Mouse (Mus musculus) limb, embryonic 11.5 days (tissue): ENCODE results near the gene Wfdc13. TPM values are rescaled to one million over a fixed set of nuclear protein-coding genes. Genes with fewer than 3 reads are reported as not detected.

ENCODE experiments used
- ATAC-seq: fragments of 200-750 bp; cut with Nextera tagmentation; 2 replicates; pipeline ENCODE4 v1.8.0; 2017; ENCODE audit warnings: low read depth; ENCODE audit not compliant: insufficient number of reproducible peaks, low FRiP score, low TSS enrichment
- DNase-seq: peaks from one replicate; pipeline ENCODE4 v3.0.0-alpha.2; 2015; ENCODE audit warnings: low spot score
- H3K27ac ChIP-seq: fragments of 300-500 bp; sonication (generic); replicated peaks from 2 replicates; pipeline ENCODE4 v1.5.1; 2014; ENCODE audit warnings: low read depth, mild to moderate bottlenecking, low read length
- H3K27me3 ChIP-seq: fragments of 300-500 bp; sonication (generic); 2 replicates; pipeline ENCODE4 v1.6.1; 2014; ENCODE audit warnings: mild to moderate bottlenecking, low read length, mixed read lengths; ENCODE audit not compliant: control insufficient read depth, insufficient read depth
- H3K36me3 ChIP-seq: fragments of 300-500 bp; sonication (generic); 2 replicates; pipeline ENCODE4 v1.6.1; 2014; ENCODE audit warnings: mild to moderate bottlenecking, low read length, moderate library complexity, mixed read lengths; ENCODE audit not compliant: control insufficient read depth, insufficient read depth
- H3K4me1 ChIP-seq: fragments of 300-500 bp; sonication (generic); 2 replicates; pipeline ENCODE4 v1.6.1; 2014; ENCODE audit warnings: low read length, mixed read lengths; ENCODE audit not compliant: control insufficient read depth, insufficient read depth
- H3K4me2 ChIP-seq: fragments of 300-500 bp; sonication (generic); 2 replicates; pipeline ENCODE4 v1.6.1; 2014; ENCODE audit warnings: low read depth, mild to moderate bottlenecking, moderate library complexity; ENCODE audit not compliant: severe bottlenecking
- H3K4me3 ChIP-seq: fragments of 300-500 bp; sonication (generic); 2 replicates; pipeline ENCODE4 v1.5.1; 2014; ENCODE audit warnings: low read depth, low read length
- H3K9ac ChIP-seq: fragments of 300-500 bp; sonication (generic); 2 replicates; pipeline ENCODE4 v1.6.1; 2014; ENCODE audit warnings: mild to moderate bottlenecking, low read length
- H3K9me3 ChIP-seq: fragments of 300-500 bp; sonication (generic); 2 replicates; pipeline ENCODE4 v1.6.1; 2016; ENCODE audit warnings: low read length; ENCODE audit not compliant: control insufficient read depth
- WGBS: fragments of 180-500 bp; shearing (Covaris S2); extraction: QIAGEN DNeasy Blood & Tissue Kit; methylation state at CpG from one replicate; pipeline ENCODE4 v1.1.7; 2014; 5-methylcytosine and 5-hydroxymethylcytosine counted together
- polyA plus RNA-seq: library from polyadenylated mRNA; unstranded; fragments of >200 nt; fragmentation: Nextera tagmentation; extraction: Ambion mirVana; gene quantifications from 2 replicates; pipeline ENCODE4 v1.2.1, GENCODE M21; 2014

The Wfdc13 gene
- polyA plus RNA-seq, 1 experiment from 2014 or later, result not detected

- 28% methylated on average over 6 of the region's 6 CpGs for WGBS
These were observed 41.1 kb downstream of the Wfdc13 start for GRCm38 (mm10) chr2:164725895-164726619.

GRCm38 (mm10) chr2:164731719-164732118 is 46.8 kb downstream of the Wfdc13 start:
- no peak overlapping the region for H3K4me3 ChIP-seq
- H3K9me3 ChIP-seq, result no peaks in the 10 kb centered on the region
- no peaks in the 10 kb centered on the region for H3K4me1 ChIP-seq
- no peak overlapping the region for H3K4me2 ChIP-seq
- WGBS, result 63% methylated on average over 5 of the region's 5 CpGs
- DNase-seq (no peak), ATAC-seq (no peak)
- H3K9ac ChIP-seq, result no peak overlapping the region
- H3K27ac ChIP-seq, result no peak overlapping the region
- no peaks in the 10 kb centered on the region for H3K36me3 ChIP-seq
- no peaks in the 10 kb centered on the region for H3K27me3 ChIP-seq

More at GRCm38 (mm10) chr2:164725895-164726619, 41.1 kb downstream of the Wfdc13 start:
- H3K4me1 ChIP-seq, result no peaks in the 10 kb centered on the region
- no peaks in the 10 kb centered on the region for H3K9me3 ChIP-seq
- H3K36me3 ChIP-seq, result no peaks in the 10 kb centered on the region
- ATAC-seq (no peak), DNase-seq (peak; percentile 77)
- H3K4me2 ChIP-seq, result no peak overlapping the region
- H3K4me3 ChIP-seq, result no peak overlapping the region
- no peak overlapping the region for H3K27ac ChIP-seq
- H3K27me3 ChIP-seq, result no peaks in the 10 kb centered on the region
- H3K9ac ChIP-seq, result no peak overlapping the region

DNA sequence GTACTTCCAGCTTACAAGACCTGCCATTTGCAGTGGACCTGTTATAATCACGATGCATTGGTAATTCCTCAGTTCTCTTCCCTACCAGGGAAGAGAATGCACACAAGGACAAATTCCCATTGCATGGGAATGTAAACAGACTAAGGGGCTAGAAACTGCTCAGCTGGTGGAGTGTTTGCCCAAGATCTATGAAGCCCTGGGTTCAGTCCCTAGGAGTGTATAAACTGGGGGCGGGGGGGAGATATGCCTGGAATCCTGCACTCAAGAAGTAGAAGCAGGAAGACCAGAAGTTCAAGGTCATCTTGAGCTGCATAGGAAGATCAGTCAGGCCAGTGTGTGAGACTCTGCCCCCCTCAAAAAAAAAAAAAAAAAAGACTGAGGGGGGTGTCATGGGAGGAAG is 48.4 kb downstream of the Wfdc13 start:
- Histone ChIP-seq H3K27me3 (no peaks in the 10 kb centered on the region), H3K9ac (no peak overlapping the region), H3K27ac (no peak overlapping the region), H3K4me3 (no peak overlapping the region), H3K4me2 (no peak overlapping the region), H3K4me1 (no peaks in the 10 kb centered on the region), H3K9me3 (no peaks in the 10 kb centered on the region), H3K36me3 (no peaks in the 10 kb centered on the region)
- WGBS, result 81% methylated on average over 2 of the region's 2 CpGs
- DNase-seq, result no peak
- no peak for ATAC-seq

DNA sequence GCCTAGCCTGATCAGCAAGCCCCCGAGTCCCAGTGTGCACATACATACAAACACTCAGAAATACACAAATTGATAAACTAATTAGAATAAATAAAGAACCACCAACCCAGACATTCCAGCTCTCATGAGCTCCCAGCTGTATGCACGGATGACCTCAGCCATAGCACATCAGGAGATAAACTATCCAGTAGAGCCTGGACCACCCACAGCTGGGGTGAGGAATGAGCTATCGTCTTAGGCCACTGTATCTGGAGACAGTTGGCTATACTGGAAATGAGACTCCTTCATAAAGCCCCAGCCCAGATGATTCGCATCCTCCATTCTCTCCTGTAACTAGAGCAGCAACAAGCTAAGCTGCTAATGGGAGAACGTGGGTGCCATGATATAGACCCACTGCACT is 49.9 kb downstream of the Wfdc13 start:
- Histone ChIP-seq H3K4me1 (no peaks in the 10 kb centered on the region), H3K9me3 (no peaks in the 10 kb centered on the region), H3K9ac (no peak overlapping the region), H3K4me3 (no peak overlapping the region), H3K27ac (no peak overlapping the region), H3K27me3 (no peaks in the 10 kb centered on the region), H3K4me2 (no peak overlapping the region), H3K36me3 (no peaks in the 10 kb centered on the region)
- WGBS, result 82% methylated on average over 5 of the region's 5 CpGs
- ATAC-seq (no peak), DNase-seq (no peak)

DNA sequence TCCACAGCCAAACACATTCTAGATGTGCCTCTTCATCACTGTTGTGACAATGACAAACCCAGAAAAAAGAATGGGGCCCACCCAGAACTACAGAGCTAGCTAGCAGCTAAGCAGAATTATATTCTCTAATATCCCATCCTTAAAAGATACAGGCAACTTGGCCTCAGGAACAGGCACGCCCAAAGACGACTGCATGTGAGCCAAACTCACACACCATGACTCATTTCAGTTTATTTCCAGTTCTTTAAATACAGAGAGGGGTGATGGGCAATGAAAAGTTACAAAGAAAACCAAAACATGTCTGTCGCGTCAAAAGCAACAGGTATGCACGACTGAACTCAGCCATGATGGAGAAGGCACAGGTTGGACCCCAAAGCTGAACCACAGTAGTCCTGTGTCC is 50.5 kb downstream of the Wfdc13 start:
- ATAC-seq, result no peak
- WGBS, result 87% methylated on average over 5 of the region's 5 CpGs
- Histone ChIP-seq H3K4me2 (no peak overlapping the region), H3K27ac (no peak overlapping the region), H3K4me3 (no peak overlapping the region), H3K9ac (no peak overlapping the region), H3K4me1 (no peaks in the 10 kb centered on the region), H3K36me3 (no peaks in the 10 kb centered on the region), H3K9me3 (no peaks in the 10 kb centered on the region), H3K27me3 (no peaks in the 10 kb centered on the region)
- no peak for DNase-seq

Other genes with a start within 250 kb of the Wfdc13 start
- gene Sdc4, start 241.2 kb upstream of the Wfdc13 start, polyA plus RNA-seq, result 22.6 and 23.6 TPM in 2 replicates
- gene Sys1, start 228.1 kb upstream of the Wfdc13 start, polyA plus RNA-seq, result 52.6 and 53.6 TPM in 2 replicates
- 2.8 and 3.6 TPM in 2 replicates for gene Gm20458, start 224.1 kb upstream of the Wfdc13 start, polyA plus RNA-seq
- gene Trp53tg5, start 211.4 kb upstream of the Wfdc13 start, polyA plus RNA-seq, result not detected in 2 replicates
- gene Dbndd2, start 199.0 kb upstream of the Wfdc13 start, polyA plus RNA-seq, result 0.38 and 1.3 TPM in 2 replicates
- 40.4 and 42.2 TPM in 2 replicates for gene Pigt, start 187.6 kb upstream of the Wfdc13 start, polyA plus RNA-seq
- gene Wfdc2, start 122.7 kb upstream of the Wfdc13 start, polyA plus RNA-seq, result 38.7 and 38.9 TPM in 2 replicates
- gene Spint3, start 111.6 kb upstream of the Wfdc13 start, polyA plus RNA-seq, result not detected in 2 replicates
- not detected in 2 replicates for gene Wfdc6a, start 99.7 kb upstream of the Wfdc13 start, polyA plus RNA-seq
- not detected in 2 replicates for gene Eppin, start 91.5 kb upstream of the Wfdc13 start, polyA plus RNA-seq
- gene Wfdc6b, start 71.6 kb upstream of the Wfdc13 start, polyA plus RNA-seq, result not detected in 2 replicates
- not detected in 2 replicates for gene Wfdc8, start 71.5 kb upstream of the Wfdc13 start, polyA plus RNA-seq
- gene Wfdc16, start 46.3 kb upstream of the Wfdc13 start, polyA plus RNA-seq, result not detected in 2 replicates
- gene Wfdc10, start 29.1 kb upstream of the Wfdc13 start, polyA plus RNA-seq, result not detected in 2 replicates
- not detected in 2 replicates for gene Wfdc9, start 28.5 kb upstream of the Wfdc13 start, polyA plus RNA-seq
- not detected in 2 replicates for gene Wfdc11, start 11.0 kb upstream of the Wfdc13 start, polyA plus RNA-seq
- gene Spint4, start 13.4 kb downstream of the Wfdc13 start, polyA plus RNA-seq, result not detected in 2 replicates
- not detected in 2 replicates for gene Spint5, start 30.2 kb downstream of the Wfdc13 start, polyA plus RNA-seq
- gene Wfdc3, start 60.8 kb downstream of the Wfdc13 start, polyA plus RNA-seq, result 0.55 and 1.0 TPM in 2 replicates
- 87.0 and 96.4 TPM in 2 replicates for gene Dnttip1, start 60.9 kb downstream of the Wfdc13 start, polyA plus RNA-seq
- gene Ube2c, start 84.8 kb downstream of the Wfdc13 start, polyA plus RNA-seq, result 634 and 636 TPM in 2 replicates
- gene Tnnc2, start 94.9 kb downstream of the Wfdc13 start, polyA plus RNA-seq, result 13.8 and 14.6 TPM in 2 replicates
- gene Snx21, start 100.7 kb downstream of the Wfdc13 start, polyA plus RNA-seq, result 9.9 and 14.6 TPM in 2 replicates
- gene Acot8, start 119.8 kb downstream of the Wfdc13 start, polyA plus RNA-seq, result 12.0 and 12.3 TPM in 2 replicates
- 11.0 and 11.8 TPM in 2 replicates for gene Zswim3, start 120.0 kb downstream of the Wfdc13 start, polyA plus RNA-seq
- gene Zswim1, start 137.6 kb downstream of the Wfdc13 start, polyA plus RNA-seq, result 22.3 and 22.4 TPM in 2 replicates
- gene Spata25, start 143.4 kb downstream of the Wfdc13 start, polyA plus RNA-seq, result not detected in 2 replicates
- 95.8 and 104 TPM in 2 replicates for gene Ctsa, start 147.8 kb downstream of the Wfdc13 start, polyA plus RNA-seq
- gene Neurl2, start 148.3 kb downstream of the Wfdc13 start, polyA plus RNA-seq, result 5.9 and 6.1 TPM in 2 replicates
- gene Pltp, start 172.6 kb downstream of the Wfdc13 start, polyA plus RNA-seq, result 22.9 and 25.1 TPM in 2 replicates
- 71.5 and 76.6 TPM in 2 replicates for gene Pcif1, start 194.2 kb downstream of the Wfdc13 start, polyA plus RNA-seq
- 12.1 and 16.3 TPM in 2 replicates for gene Zfp335, start 226.7 kb downstream of the Wfdc13 start, polyA plus RNA-seq